Mouse (Mus musculus) left cerebral cortex, adult 11 months (tissue): ENCODE measurements at regions not wholly inside any gene's neighbourhood (a gene's known extent, or its start where the extent isn't known, plus 50 kb on each side); places are given as distances from the start of the nearest gene placed in this dataset.

Source experiments
- DNase-seq: peaks from one replicate; pipeline ENCODE4 v3.0.0; 2022; ENCODE audit warnings: low spot score

GRCm38 (mm10) chr11:63583321-63583720, 338.8 kb downstream of the Hs3st3b1 start:
- no peak for DNase-seq

- no peak for DNase-seq
These were observed 336.7 kb downstream of the Hs3st3b1 start for GRCm38 (mm10) chr11:63585216-63585869.

- no peak for DNase-seq
These were observed 301.9 kb downstream of the Hs3st3b1 start for GRCm38 (mm10) chr11:63620220-63620619.

GRCm38 (mm10) chr11:63630336-63630735, 291.8 kb downstream of the Hs3st3b1 start:
- no peak for DNase-seq

GRCm38 (mm10) chr11:63657057-63657456, 265.0 kb downstream of the Hs3st3b1 start:
- DNase-seq = peak; percentile 19

- DNase-seq = no peak
These were observed 256.7 kb downstream of the Hs3st3b1 start for GRCm38 (mm10) chr11:63665268-63665934.

- no peak for DNase-seq
These were observed 251.6 kb downstream of the Hs3st3b1 start for GRCm38 (mm10) chr11:63670477-63670876.

GRCm38 (mm10) chr11:63671816-63672215, 250.3 kb downstream of the Hs3st3b1 start:
- DNase-seq = no peak

GRCm38 (mm10) chr11:63677921-63678320, 244.2 kb downstream of the Hs3st3b1 start:
- DNase-seq = no peak

- DNase-seq = no peak
These were observed 243.6 kb downstream of the Hs3st3b1 start for GRCm38 (mm10) chr11:63678382-63678905.

- DNase-seq = no peak
These were observed 242.6 kb downstream of the Hs3st3b1 start for GRCm38 (mm10) chr11:63679491-63679890.

GRCm38 (mm10) chr11:63684228-63684980, 237.7 kb downstream of the Hs3st3b1 start:
- no peak for DNase-seq

GRCm38 (mm10) chr11:63691041-63691440, 231.0 kb downstream of the Hs3st3b1 start:
- DNase-seq = no peak

- no peak for DNase-seq
These were observed 217.0 kb downstream of the Hs3st3b1 start for GRCm38 (mm10) chr11:63704995-63705580.

GRCm38 (mm10) chr11:63706057-63706456, 216.0 kb downstream of the Hs3st3b1 start:
- no peak for DNase-seq

- no peak for DNase-seq
These were observed 215.0 kb downstream of the Hs3st3b1 start for GRCm38 (mm10) chr11:63707093-63707492.

GRCm38 (mm10) chr11:63708412-63708811, 213.7 kb downstream of the Hs3st3b1 start:
- no peak for DNase-seq

- DNase-seq = no peak
These were observed 209.8 kb downstream of the Hs3st3b1 start for GRCm38 (mm10) chr11:63712053-63712864.

GRCm38 (mm10) chr11:63722261-63722660, 199.8 kb downstream of the Hs3st3b1 start:
- no peak for DNase-seq

- DNase-seq = no peak
These were observed 191.2 kb downstream of the Hs3st3b1 start for GRCm38 (mm10) chr11:63730880-63731279.

GRCm38 (mm10) chr11:63753260-63753659, 168.8 kb downstream of the Hs3st3b1 start:
- no peak for DNase-seq
